In the genomic region with DNA sequence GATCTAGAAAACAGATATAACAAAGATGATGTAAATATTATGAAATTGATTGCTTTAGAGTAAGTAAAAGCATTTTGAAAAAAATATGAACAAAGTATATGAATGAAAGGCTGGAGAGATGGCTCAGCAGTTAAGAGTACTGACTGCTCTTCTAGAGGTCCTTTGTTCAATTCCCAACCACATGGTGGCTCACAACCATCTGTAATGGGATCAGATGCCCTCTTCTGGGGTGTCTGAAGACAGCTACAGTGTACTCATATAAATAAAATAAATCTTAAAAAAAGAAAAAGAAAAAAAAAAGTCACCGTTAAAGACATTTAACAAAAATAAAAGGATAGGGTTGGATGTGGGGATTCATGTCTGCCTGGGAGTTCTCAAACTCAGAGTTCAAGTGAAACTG, we compare ENCODE assay signal across 2 mouse cellular contexts. TPM values are rescaled to one million over a fixed set of nuclear protein-coding genes. Genes with fewer than 3 reads are reported as not detected.
"Had no signal": no experiment of that assay in that cellular context is flagged by ENCODE, and none has a peak within 500 bp of the region (broad histone marks: within the 10 kb centered on the region; RNA-seq: fewer than 3 reads in every experiment).

No protein-coding gene starts in this region.

RNA-seq across cellular contexts. Expression of a gene that starts 56.9 kb away (rescaled TPM):
- total RNA-seq: megakaryocyte progenitor cell, adult 5-6 weeks; megakaryocyte-erythroid progenitor cell, adult 5-6 weeks had no signal
